Mouse (Mus musculus): Measurements from ENCODE around the gene Capn3.

DNA sequence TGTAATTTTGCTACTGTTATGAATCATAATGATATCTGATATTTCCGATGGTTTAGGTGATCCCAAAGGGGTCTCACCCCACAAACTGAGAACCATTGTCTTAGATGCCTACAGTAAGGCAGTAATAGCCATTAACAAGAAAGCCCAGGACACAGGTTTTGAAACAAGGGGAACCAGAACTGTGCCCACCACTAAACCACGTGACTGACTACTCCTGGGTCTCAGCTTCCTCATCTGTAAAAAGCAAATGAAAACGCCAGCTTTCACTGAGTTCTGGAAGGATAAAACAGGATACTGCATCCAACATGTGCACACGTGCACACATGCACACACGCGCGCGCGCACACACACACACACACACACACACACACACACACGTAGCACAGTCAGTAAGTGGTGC lies 13.9 kb downstream of the Capn3 start:
- TF ChIP-seq CTCF (IDR thresholded peaks at IDR 0.05; ENCODE audit: control insufficient read depth, insufficient read depth, insufficient replicate concordance, low read depth, low read length) (no peak), POLR2A (IDR thresholded peaks at IDR 0.05; ENCODE audit: control insufficient read depth, low read depth, low read length) (no peak)
